Mouse (Mus musculus): Measurements from ENCODE around the gene Ascl5.

- TF ChIP-seq ZNF384 (IDR thresholded peaks at IDR 0.05; ENCODE audit: low read depth, low read length), result no peak
- no peak for TF ChIP-seq CHD2 (IDR thresholded peaks at IDR 0.05; ENCODE audit: low read depth, low read length)
- no peak for TF ChIP-seq MAFK (IDR thresholded peaks at IDR 0.05; ENCODE audit: insufficient read depth, low read depth, low read length)
- TF ChIP-seq HCFC1 (IDR thresholded peaks at IDR 0.05; ENCODE audit: borderline replicate concordance, insufficient read depth, low read length), result no peak
- no peak for TF ChIP-seq ZC3H11A (IDR thresholded peaks at IDR 0.05; ENCODE audit: borderline replicate concordance, low read depth, low read length)
Observed at GRCm38 (mm10) chr1:136040452-136040851, 10.2 kb upstream of the Ascl5 start.
